Mouse (Mus musculus) forebrain, embryonic 11.5 days (tissue): ENCODE data around the gene Gm6020. TPM values are rescaled to one million over a fixed set of nuclear protein-coding genes. Genes with fewer than 3 reads are reported as not detected.
"Not testable (repeated sequence)": the region's sequence is repeated elsewhere in the genome, so short reads cannot be mapped to it uniquely, and the experiment has no call there.

Experiments
- ATAC-seq: fragments of 200-750 bp; cut with Nextera tagmentation; replicated peaks from 2 replicates; pipeline ENCODE4 v1.8.0; 2017; ENCODE audit warnings: moderate TSS enrichment; ENCODE audit not compliant: low FRiP score
- DNase-seq: peaks from one replicate; pipeline ENCODE4 v3.0.0-alpha.2; 2017; ENCODE audit warnings: low spot score
- H3K27ac ChIP-seq: fragments of 300-500 bp; sonication (generic); 2 replicates; pipeline ENCODE4 v1.5.1; 2014; ENCODE audit warnings: low read depth, low read length
- H3K27me3 ChIP-seq: fragments of 300-500 bp; sonication (generic); 2 replicates; pipeline ENCODE4 v1.6.1; 2014; ENCODE audit warnings: mild to moderate bottlenecking, low read length, mixed read lengths; ENCODE audit not compliant: control insufficient read depth, insufficient read depth
- H3K36me3 ChIP-seq: fragments of 300-500 bp; sonication (generic); 2 replicates; pipeline ENCODE4 v1.6.1; 2014; ENCODE audit warnings: mild to moderate bottlenecking, low read length, moderate library complexity, mixed read lengths; ENCODE audit not compliant: control insufficient read depth, insufficient read depth
- H3K4me1 ChIP-seq: fragments of 300-500 bp; sonication (generic); replicated peaks from 2 replicates; pipeline ENCODE4 v1.6.1; 2014; ENCODE audit warnings: low read length, mixed read lengths; ENCODE audit not compliant: control insufficient read depth, insufficient read depth
- H3K4me2 ChIP-seq: fragments of 300-500 bp; sonication (generic); 2 replicates; pipeline ENCODE4 v1.6.1; 2014; ENCODE audit warnings: low read depth, mild to moderate bottlenecking, low read length, moderate library complexity, mixed read lengths; ENCODE audit not compliant: severe bottlenecking
- H3K4me3 ChIP-seq: fragments of 300-500 bp; sonication (generic); 2 replicates; pipeline ENCODE4 v1.5.1; 2014; ENCODE audit warnings: low read depth, low read length
- H3K9ac ChIP-seq: fragments of 300-500 bp; sonication (generic); 2 replicates; pipeline ENCODE4 v1.6.1; 2014; ENCODE audit warnings: low read length
- H3K9me3 ChIP-seq: fragments of 300-500 bp; sonication (generic); 2 replicates; pipeline ENCODE4 v1.6.1; 2016; ENCODE audit warnings: low read length, mixed read lengths; ENCODE audit not compliant: control insufficient read depth
- WGBS: fragments of 180-500 bp; shearing (Covaris S2); extraction: QIAGEN DNeasy Blood & Tissue Kit; methylation state at CpG from one replicate; pipeline ENCODE4 v1.1.7; 2014; 5-methylcytosine and 5-hydroxymethylcytosine counted together
- polyA plus RNA-seq: library from polyadenylated mRNA; unstranded; fragments of >200 nt; fragmentation: Nextera tagmentation; extraction: Ambion mirVana; gene quantifications from 2 replicates; pipeline ENCODE4 v1.2.1, GENCODE M21; 2014

Gm6020 gene
- polyA plus RNA-seq, 1 experiment from 2014 or later, result not detected

GRCm38 (mm10) chr19:61199836-61200235 is 16.1 kb downstream of the Gm6020 start:
- ATAC-seq (no peak), DNase-seq (peak; percentile 51)
- no peak overlapping the region for H3K4me2 ChIP-seq
- no peak overlapping the region for H3K9ac ChIP-seq
- 22% methylated on average over 10 of the region's 10 CpGs for WGBS
- H3K9me3 ChIP-seq, result no peaks in the 10 kb centered on the region
- H3K36me3 ChIP-seq, result no peaks in the 10 kb centered on the region
- no peaks in the 10 kb centered on the region for H3K4me1 ChIP-seq
- no peak overlapping the region for H3K27ac ChIP-seq
- H3K4me3 ChIP-seq, result no peak overlapping the region
- no peaks in the 10 kb centered on the region for H3K27me3 ChIP-seq

DNA sequence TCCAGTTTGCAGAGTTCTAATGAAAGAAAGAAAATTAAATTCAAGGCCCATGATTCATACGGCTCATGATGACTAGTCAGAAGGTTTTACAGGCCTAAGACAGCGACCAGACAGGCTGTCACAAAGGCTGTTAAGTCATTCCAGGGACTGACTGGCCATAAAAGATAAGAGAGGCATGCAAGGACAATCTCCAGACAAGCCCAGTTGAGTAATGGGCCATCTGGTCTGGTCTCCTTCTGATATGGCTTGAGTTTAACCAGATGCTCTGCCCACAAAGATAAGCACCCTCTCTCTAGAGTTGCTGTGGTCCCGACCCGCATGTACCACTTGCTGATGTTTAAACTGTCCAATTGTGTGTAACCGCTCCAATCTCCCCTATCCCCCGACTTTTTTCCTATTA is 23.8 kb downstream of the Gm6020 start:
- not testable (repeated sequence) for H3K4me1 ChIP-seq, H3K4me2 ChIP-seq, H3K27ac ChIP-seq, H3K4me3 ChIP-seq, H3K27me3 ChIP-seq, H3K36me3 ChIP-seq, DNase-seq, H3K9me3 ChIP-seq, ATAC-seq, H3K9ac ChIP-seq
- WGBS, result 84% methylated on average over 6 of the region's 6 CpGs

GRCm38 (mm10) chr19:61223706-61224328 is 40.1 kb downstream of the Gm6020 start:
- DNase-seq (no peak), ATAC-seq (no peak)
- H3K27me3 ChIP-seq, result no peaks in the 10 kb centered on the region
- H3K4me1 ChIP-seq, result no peaks in the 10 kb centered on the region
- no peak overlapping the region for H3K9ac ChIP-seq
- 92% methylated on average over 6 of the region's 6 CpGs for WGBS
- no peak overlapping the region for H3K27ac ChIP-seq
- H3K4me2 ChIP-seq, result no peak overlapping the region
- H3K36me3 ChIP-seq, result no peaks in the 10 kb centered on the region
- H3K9me3 ChIP-seq, result no peaks in the 10 kb centered on the region
- no peak overlapping the region for H3K4me3 ChIP-seq

GRCm38 (mm10) chr19:61224678-61225525 is 41.2 kb downstream of the Gm6020 start:
- peak overlapping the region; percentile 52 for H3K4me2 ChIP-seq
- peak; percentile 73 for DNase-seq
- H3K36me3 ChIP-seq, result no peaks in the 10 kb centered on the region
- ATAC-seq, result peak; percentile 17
- peak overlapping the region; percentile 47 for H3K9ac ChIP-seq
- peak overlapping the region; percentile 45 for H3K4me3 ChIP-seq
- WGBS, result 29% methylated on average over 53 of the region's 53 CpGs
- H3K27ac ChIP-seq, result no peak overlapping the region
- no peaks in the 10 kb centered on the region for H3K4me1 ChIP-seq
- H3K9me3 ChIP-seq, result no peaks in the 10 kb centered on the region
- no peaks in the 10 kb centered on the region for H3K27me3 ChIP-seq

DNA sequence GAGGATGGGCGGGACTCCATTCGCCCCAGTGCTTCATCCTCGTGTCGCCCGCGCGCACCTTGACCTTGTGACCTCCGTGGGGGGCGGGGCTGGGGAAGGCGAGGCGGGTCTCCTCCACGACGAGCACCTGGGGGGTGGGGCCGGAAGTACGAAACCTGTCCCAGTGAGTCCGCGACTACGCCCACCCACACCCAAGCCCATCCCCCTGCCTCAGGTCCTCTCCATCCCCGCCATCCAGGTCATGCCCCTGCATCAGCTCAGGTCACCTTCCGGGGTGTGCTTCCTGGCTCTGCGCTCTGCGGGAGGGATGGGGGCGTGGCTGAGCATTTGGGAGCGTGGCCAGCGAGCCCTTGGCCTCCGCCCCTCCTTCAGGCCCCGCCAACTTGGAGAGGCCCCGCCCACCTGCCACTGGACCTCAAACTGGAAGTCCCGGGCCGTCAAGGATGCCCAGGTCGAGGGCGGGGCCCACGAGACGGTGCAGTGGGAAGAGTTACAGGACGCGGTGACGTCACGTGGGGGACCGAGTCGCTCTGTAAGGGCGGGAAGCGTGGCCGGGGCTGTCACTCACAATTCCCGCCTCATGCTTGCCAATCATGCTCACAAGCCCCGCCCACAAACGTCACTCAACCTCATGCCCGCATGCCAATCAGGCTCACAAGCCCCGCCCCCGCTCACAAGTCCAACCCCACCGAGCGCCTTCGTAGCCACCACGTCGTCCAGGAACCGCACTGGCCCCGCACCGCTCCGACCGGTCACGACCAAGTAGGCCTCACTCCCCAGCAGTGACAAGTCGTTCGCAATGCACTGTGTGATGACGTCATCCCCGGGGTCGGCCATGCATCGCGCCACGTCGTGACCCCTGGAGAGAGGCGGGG is 42.1 kb downstream of the Gm6020 start:
- H3K36me3 ChIP-seq, result no peaks in the 10 kb centered on the region
- WGBS, result 7% methylated on average over 55 of the region's 70 CpGs
- DNase-seq, result peak; percentile 95
- peak overlapping the region; percentile 52 for H3K4me2 ChIP-seq
- peak overlapping the region; percentile 47 for H3K9ac ChIP-seq
- H3K9me3 ChIP-seq, result no peaks in the 10 kb centered on the region
- H3K4me1 ChIP-seq, result no peaks in the 10 kb centered on the region
- H3K27ac ChIP-seq, result 0 out of 2 replicates have a peak overlapping the region, but pooled peaks have one; percentile 3
- H3K27me3 ChIP-seq, result no peaks in the 10 kb centered on the region
- ATAC-seq, result peak; percentile 68
- peak overlapping the region; percentile 45 for H3K4me3 ChIP-seq

GRCm38 (mm10) chr19:61226401-61226927 is 42.8 kb downstream of the Gm6020 start:
- DNase-seq (peak; percentile 91), ATAC-seq (peak; percentile 36)
- peak overlapping the region; percentile 45 for H3K4me3 ChIP-seq
- WGBS, result 4% methylated on average over 71 of the region's 71 CpGs
- H3K9me3 ChIP-seq, result no peaks in the 10 kb centered on the region
- peak overlapping the region; percentile 25; the same call in 1 of the 2 replicates for H3K27ac ChIP-seq
- no peaks in the 10 kb centered on the region for H3K4me1 ChIP-seq
- peak overlapping the region; percentile 16; the same call in 1 of the 2 replicates for H3K9ac ChIP-seq
- peak overlapping the region; percentile 52 for H3K4me2 ChIP-seq
- no peaks in the 10 kb centered on the region for H3K36me3 ChIP-seq
- H3K27me3 ChIP-seq, result no peaks in the 10 kb centered on the region

DNA sequence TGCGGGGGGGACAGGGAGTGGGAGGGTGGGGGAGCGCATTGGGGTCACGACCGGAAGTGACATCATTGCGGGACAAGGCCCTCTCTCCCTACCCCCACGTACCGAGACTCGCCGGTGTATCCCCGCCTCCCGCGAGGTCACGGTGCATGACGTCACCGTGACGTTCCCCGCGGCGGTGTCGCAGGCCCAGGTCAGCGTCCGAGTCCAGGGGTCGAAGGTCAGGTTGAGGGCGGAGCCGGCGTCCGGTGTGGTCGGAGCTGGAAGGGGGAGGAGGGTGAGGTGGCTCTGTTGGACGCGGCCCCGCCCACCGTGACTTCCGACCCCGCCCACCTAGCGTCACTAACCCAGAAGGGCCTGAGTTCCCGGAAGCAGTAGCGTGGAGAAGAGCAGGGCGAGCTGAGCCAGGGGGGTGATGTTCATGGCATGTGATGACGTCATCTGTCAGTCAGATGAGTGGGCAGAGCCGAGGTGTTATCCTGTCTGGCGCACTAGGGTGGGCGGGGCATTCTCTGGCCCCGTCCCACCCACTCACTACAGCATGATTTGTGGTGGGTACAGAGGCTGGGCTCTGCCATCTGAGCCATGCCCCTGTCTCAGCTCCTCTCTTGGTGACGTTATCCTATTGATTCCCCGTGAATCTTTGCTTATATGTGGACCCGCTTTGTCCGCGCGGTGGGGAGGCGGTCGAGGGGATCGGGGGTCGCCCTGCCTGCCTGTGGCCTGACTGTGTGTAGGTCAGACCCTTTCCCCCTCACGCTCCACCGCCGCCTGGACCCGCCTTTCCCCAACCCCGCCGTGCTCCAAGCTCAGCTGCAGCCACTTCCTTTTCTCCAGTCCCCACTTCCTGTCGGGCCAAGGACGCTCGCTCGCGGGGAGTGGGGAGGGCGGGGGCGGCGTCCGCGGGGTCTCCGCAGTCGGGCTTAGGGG is 43.5 kb downstream of the Gm6020 start:
- H3K9ac ChIP-seq, result peak overlapping the region; percentile 44
- no peaks in the 10 kb centered on the region for H3K9me3 ChIP-seq
- H3K27ac ChIP-seq, result peak overlapping the region; percentile 25
- 4% methylated on average over 65 of the region's 71 CpGs for WGBS
- H3K4me3 ChIP-seq, result peak overlapping the region; percentile 45
- H3K4me1 ChIP-seq, result no peaks in the 10 kb centered on the region
- H3K27me3 ChIP-seq, result no peaks in the 10 kb centered on the region
- DNase-seq (peak; percentile 93), ATAC-seq (peak; percentile 85)
- H3K4me2 ChIP-seq, result peak overlapping the region; percentile 52
- H3K36me3 ChIP-seq, result no peaks in the 10 kb centered on the region
